Mouse (Mus musculus): ENCODE measurements around the gene Hid1.
"Not testable (repeated sequence)": the region's sequence is repeated elsewhere in the genome, so short reads cannot be mapped to it uniquely, and the experiment has no call there.

Hid1 gene

GRCm38 (mm10) chr11:115367395-115367944, at the start of gene Hid1:
Hid1 (minus strand) TSS chr11:115367756.
- peak; percentile 68 for DNase-seq (ENCODE audit: low spot score)

GRCm38 (mm10) chr11:115409556-115409955, 42.0 kb upstream of the Hid1 start:
- no peak for DNase-seq (ENCODE audit: low spot score)

GRCm38 (mm10) chr11:115408266-115408920, 40.8 kb upstream of the Hid1 start:
- DNase-seq (ENCODE audit: low spot score) = no peak

GRCm38 (mm10) chr11:115406858-115407401, 39.4 kb upstream of the Hid1 start:
- no peak for DNase-seq (ENCODE audit: low spot score)

GRCm38 (mm10) chr11:115405723-115406122, 38.2 kb upstream of the Hid1 start:
- DNase-seq (ENCODE audit: low spot score) = no peak

GRCm38 (mm10) chr11:115403338-115404124, 36.0 kb upstream of the Hid1 start, which contains the start of gene Mrpl58:
Mrpl58 (plus strand) TSS chr11:115403752.
- peak; percentile 86 for DNase-seq (ENCODE audit: low spot score)

- DNase-seq (ENCODE audit: low spot score) = no peak
These were observed 33.3 kb upstream of the Hid1 start for GRCm38 (mm10) chr11:115400630-115401391.

- DNase-seq (ENCODE audit: low spot score) = no peak
These were observed 32.6 kb upstream of the Hid1 start for GRCm38 (mm10) chr11:115400126-115400525.

GRCm38 (mm10) chr11:115398085-115398484, 30.5 kb upstream of the Hid1 start:
- DNase-seq (ENCODE audit: low spot score) = no peak

GRCm38 (mm10) chr11:115393721-115394325, 26.3 kb upstream of the Hid1 start:
- no peak for DNase-seq (ENCODE audit: low spot score)

- DNase-seq (ENCODE audit: low spot score) = no peak
These were observed 23.8 kb upstream of the Hid1 start for GRCm38 (mm10) chr11:115391358-115391757.

- DNase-seq (ENCODE audit: low spot score) = not testable (repeated sequence)
These were observed 19.3 kb upstream of the Hid1 start for GRCm38 (mm10) chr11:115386859-115387258.

GRCm38 (mm10) chr11:115384587-115384986, 17.0 kb upstream of the Hid1 start:
- no peak for DNase-seq (ENCODE audit: low spot score)

- DNase-seq (ENCODE audit: low spot score) = no peak
These were observed 16.3 kb upstream of the Hid1 start for GRCm38 (mm10) chr11:115383701-115384474.

- DNase-seq (ENCODE audit: low spot score) = no peak
These were observed 15.3 kb upstream of the Hid1 start for GRCm38 (mm10) chr11:115382891-115383290.

- DNase-seq (ENCODE audit: low spot score) = peak; percentile 92
These were observed 14.4 kb upstream of the Hid1 start, which contains the start of gene Cdr2l for GRCm38 (mm10) chr11:115381743-115382539. Cdr2l (plus strand) TSS chr11:115381916.

GRCm38 (mm10) chr11:115381276-115381675, 13.7 kb upstream of the Hid1 start:
- DNase-seq (ENCODE audit: low spot score) = no peak

- DNase-seq (ENCODE audit: low spot score) = no peak
These were observed 10.3 kb upstream of the Hid1 start for GRCm38 (mm10) chr11:115377854-115378253.

GRCm38 (mm10) chr11:115377254-115377653, 9.7 kb upstream of the Hid1 start:
- no peak for DNase-seq (ENCODE audit: low spot score)

GRCm38 (mm10) chr11:115376722-115377121, 9.2 kb upstream of the Hid1 start:
- DNase-seq (ENCODE audit: low spot score) = no peak

All from yolk sac, embryonic 10.5 days (tissue).